Mouse (Mus musculus) hindbrain, embryonic 10.5 days (tissue): ENCODE data around the gene Rap1a. TPM values are rescaled to one million over a fixed set of nuclear protein-coding genes. Genes with fewer than 3 reads are reported as not detected.

Experiments
- DNase-seq: peaks from one replicate; pipeline ENCODE4 v3.0.0-alpha.2; 2017; ENCODE audit warnings: low spot score
- H3K27ac ChIP-seq: fragments of 300-500 bp; sonication (generic); 2 replicates; pipeline ENCODE4 v1.5.1; 2016; ENCODE audit warnings: mild to moderate bottlenecking, moderate library complexity
- H3K27me3 ChIP-seq: fragments of 300-500 bp; sonication (generic); 2 replicates; pipeline ENCODE4 v1.6.1; 2016; ENCODE audit warnings: mild to moderate bottlenecking; ENCODE audit not compliant: poor library complexity, insufficient read depth, severe bottlenecking
- H3K36me3 ChIP-seq: fragments of 300-500 bp; sonication (generic); 2 replicates; pipeline ENCODE4 v1.6.1; 2016; ENCODE audit warnings: mild to moderate bottlenecking, moderate library complexity
- H3K4me1 ChIP-seq: fragments of 300-500 bp; sonication (generic); replicated peaks from 2 replicates; pipeline ENCODE4 v1.6.1; 2016; ENCODE audit warnings: mild to moderate bottlenecking
- H3K4me3 ChIP-seq: fragments of 300-500 bp; sonication (generic); 2 replicates; pipeline ENCODE4 v1.5.1; 2016; ENCODE audit warnings: mild to moderate bottlenecking, moderate library complexity
- H3K9me3 ChIP-seq: fragments of 300-500 bp; sonication (generic); 2 replicates; pipeline ENCODE4 v1.6.1; 2016; ENCODE audit warnings: mild to moderate bottlenecking, moderate library complexity
- WGBS: fragments of 180-500 bp; shearing (Covaris S2); methylation state at CpG from one replicate; pipeline ENCODE4 v1.1.7; 2016; 5-methylcytosine and 5-hydroxymethylcytosine counted together
- polyA plus RNA-seq: library from polyadenylated mRNA; unstranded; fragments of >200 nt; fragmentation: Nextera tagmentation; extraction: Ambion mirVana; gene quantifications from 2 replicates; pipeline ENCODE4 v1.2.1, GENCODE M21; 2016

Gene Rap1a
- polyA plus RNA-seq, 1 experiment from 2014 or later: 66.3 TPM

DNA sequence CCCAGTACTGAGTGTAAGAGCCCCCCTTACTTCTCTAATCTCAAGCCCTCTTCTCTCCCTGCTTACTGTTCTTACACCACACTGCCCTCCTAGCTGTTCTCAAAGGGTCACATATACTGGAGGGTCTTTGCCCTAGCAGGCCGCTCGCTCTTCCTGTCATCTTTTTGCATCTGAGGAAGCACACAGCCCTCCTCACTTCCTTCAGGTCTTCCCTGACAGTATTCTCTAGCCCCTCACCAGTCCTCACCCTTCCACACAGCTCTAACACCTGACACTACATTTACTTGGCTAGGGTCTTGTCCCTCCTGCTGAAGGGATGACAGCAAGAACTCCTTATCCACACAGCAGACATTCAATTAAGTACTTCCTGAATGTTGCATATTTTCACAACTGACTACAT lies 2.4 kb downstream of the Rap1a start:
- no peaks in the 10 kb centered on the region for H3K27me3 ChIP-seq
- WGBS: 89% methylated on average over 2 of the region's 2 CpGs
- no peaks in the 10 kb centered on the region for H3K36me3 ChIP-seq
- no peaks in the 10 kb centered on the region for H3K9me3 ChIP-seq
- no peak overlapping the region for H3K27ac ChIP-seq
- H3K4me3 ChIP-seq: no peak overlapping the region
- no peak for DNase-seq
- peaks cover 27% of the 10 kb centered on the region for H3K4me1 ChIP-seq

DNA sequence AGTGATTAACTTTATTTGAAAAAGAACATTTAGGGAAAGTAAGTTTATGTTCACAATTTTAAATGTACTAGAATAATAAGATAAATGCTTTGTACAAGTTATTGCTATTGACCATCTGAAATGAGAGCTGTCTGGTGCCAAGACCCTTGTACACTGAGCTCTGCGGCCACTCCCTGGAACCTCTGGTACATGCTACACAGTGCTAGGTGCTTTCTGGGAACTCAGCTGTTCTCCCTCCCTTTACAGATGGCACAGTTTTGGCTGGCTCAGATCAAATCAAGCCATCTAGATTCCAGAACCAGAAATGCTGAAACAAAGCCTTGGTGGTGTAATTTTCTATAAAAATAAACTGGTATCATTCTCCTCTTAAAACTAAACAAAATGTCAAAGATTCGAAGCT lies 3.7 kb downstream of the Rap1a start:
- DNase-seq: no peak
- Histone ChIP-seq H3K27ac (no peak overlapping the region), H3K4me3 (no peak overlapping the region), H3K27me3 (no peaks in the 10 kb centered on the region), H3K4me1 (peaks cover 27% of the 10 kb centered on the region), H3K36me3 (0 out of 2 replicates have a peak, but pooled peaks cover 4% of the 10 kb centered on the region), H3K9me3 (no peaks in the 10 kb centered on the region)
- WGBS: 86% methylated on average over 2 of the region's 2 CpGs

DNA sequence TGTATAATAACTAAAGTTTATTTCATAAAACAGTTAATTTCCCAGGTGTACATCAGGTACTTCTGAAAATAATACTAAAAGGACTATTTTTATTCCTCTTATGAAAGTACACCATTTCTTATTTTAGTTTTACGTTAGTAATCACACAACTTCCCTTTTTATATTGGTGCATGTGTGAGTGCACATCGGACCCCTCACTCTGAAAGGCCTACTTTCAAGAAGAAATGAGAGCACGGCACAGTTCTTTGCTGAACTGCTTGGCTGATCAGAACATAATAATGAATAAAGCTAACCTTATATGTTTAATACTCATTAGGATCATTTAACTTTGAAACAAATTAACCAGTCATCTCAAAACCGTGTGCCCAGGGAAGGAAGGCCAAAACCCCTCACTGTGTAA lies 4.4 kb downstream of the Rap1a start:
- no peaks in the 10 kb centered on the region for H3K27me3 ChIP-seq
- H3K4me3 ChIP-seq: no peak overlapping the region
- 90% methylated on average over 4 of the region's 4 CpGs for WGBS
- H3K36me3 ChIP-seq: 0 out of 2 replicates have a peak, but pooled peaks cover 8% of the 10 kb centered on the region
- no peak overlapping the region for H3K27ac ChIP-seq
- H3K4me1 ChIP-seq: peaks cover 26% of the 10 kb centered on the region
- no peaks in the 10 kb centered on the region for H3K9me3 ChIP-seq
- no peak for DNase-seq

DNA sequence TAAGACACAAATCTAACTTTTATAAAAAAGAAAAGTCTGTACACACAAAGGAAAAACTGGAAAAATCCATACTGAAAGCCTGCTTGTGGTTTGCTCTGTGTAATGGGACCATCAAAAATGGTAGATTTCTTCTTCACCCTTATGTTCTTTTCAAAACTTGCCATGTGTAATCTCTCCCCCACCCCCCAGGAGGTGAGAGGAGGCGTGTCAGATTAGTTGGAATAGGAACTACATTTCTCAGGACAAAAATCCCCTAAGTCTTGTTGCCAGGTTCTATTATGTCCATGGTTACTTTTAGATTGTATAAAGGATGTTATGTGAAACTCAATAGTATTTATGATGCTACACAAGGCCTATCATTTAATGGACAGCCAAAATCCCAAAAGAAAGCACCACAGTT lies 6.8 kb downstream of the Rap1a start:
- Histone ChIP-seq H3K36me3 (peaks cover 28% of the 10 kb centered on the region), H3K9me3 (no peaks in the 10 kb centered on the region), H3K27ac (no peak overlapping the region), H3K4me3 (no peak overlapping the region), H3K4me1 (peaks cover 11% of the 10 kb centered on the region), H3K27me3 (no peaks in the 10 kb centered on the region)
- DNase-seq: no peak
- 85% methylated on average over 1 of the region's 1 CpGs for WGBS

DNA sequence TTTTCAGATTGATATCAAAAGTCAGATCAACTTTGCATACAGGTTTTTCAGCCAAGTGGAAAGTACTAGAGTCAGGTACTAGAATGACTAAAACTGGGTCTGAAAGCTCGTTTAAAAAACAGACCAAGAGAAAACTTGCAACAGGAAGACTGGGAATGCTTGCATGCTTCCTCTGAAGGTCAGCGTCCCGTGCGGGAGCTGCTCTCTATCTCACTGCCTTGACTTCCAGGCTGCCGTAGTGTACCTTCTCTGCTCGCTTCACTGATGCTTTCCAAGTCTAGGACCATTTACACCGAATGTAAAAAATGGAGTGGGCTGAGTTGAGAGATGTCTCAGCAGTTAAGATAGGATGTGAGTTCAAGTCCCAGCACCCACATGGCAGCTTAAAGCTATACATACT lies 8.8 kb downstream of the Rap1a start:
- H3K27ac ChIP-seq: no peak overlapping the region
- H3K4me3 ChIP-seq: no peak overlapping the region
- H3K27me3 ChIP-seq: no peaks in the 10 kb centered on the region
- peaks cover 45% of the 10 kb centered on the region for H3K36me3 ChIP-seq
- no peak for DNase-seq
- 94% methylated on average over 7 of the region's 7 CpGs for WGBS
- no peaks in the 10 kb centered on the region for H3K9me3 ChIP-seq
- H3K4me1 ChIP-seq: no peaks in the 10 kb centered on the region

DNA sequence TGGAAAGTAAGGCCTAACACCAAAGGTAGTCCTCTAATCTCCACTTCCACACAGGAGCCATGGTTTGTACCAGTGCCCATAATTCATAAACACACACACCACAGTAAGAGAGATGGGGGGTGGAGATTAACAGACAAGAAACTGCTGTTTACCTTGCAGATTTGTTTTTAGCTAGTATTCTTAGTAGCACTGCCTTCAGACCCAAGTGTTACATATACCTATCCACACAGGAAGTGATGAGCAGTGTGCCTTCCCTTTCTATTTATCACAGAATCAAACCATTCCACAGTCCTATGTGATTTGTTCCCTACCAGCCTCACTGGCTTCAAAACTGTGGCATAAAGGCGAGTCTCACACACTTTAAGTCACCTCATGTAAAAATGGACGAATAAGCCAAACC lies 10.0 kb downstream of the Rap1a start:
- H3K4me3 ChIP-seq: no peak overlapping the region
- no peaks in the 10 kb centered on the region for H3K9me3 ChIP-seq
- 94% methylated on average over 2 of the region's 2 CpGs for WGBS
- H3K27me3 ChIP-seq: no peaks in the 10 kb centered on the region
- no peaks in the 10 kb centered on the region for H3K4me1 ChIP-seq
- H3K36me3 ChIP-seq: peaks cover 55% of the 10 kb centered on the region
- no peak overlapping the region for H3K27ac ChIP-seq
- DNase-seq: no peak

DNA sequence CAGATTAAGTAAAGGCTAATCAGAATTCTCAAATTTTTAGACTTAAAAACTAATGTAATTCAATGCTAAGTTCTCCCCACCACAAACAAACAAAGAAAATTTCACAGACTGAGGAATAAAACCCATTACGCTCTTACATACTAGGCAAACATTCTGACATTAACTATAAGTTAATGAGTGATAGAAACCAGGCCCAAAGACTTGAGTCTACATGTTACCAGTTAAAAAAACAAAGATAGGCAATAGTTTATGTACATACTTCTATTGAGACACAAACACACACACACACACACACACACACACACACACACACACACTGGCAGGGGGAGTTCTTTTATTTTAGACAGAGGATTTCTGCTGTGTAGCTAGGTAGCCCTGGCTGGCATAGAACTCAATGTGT lies 10.8 kb downstream of the Rap1a start:
- H3K27ac ChIP-seq: no peak overlapping the region
- no peaks in the 10 kb centered on the region for H3K4me1 ChIP-seq
- no peaks in the 10 kb centered on the region for H3K27me3 ChIP-seq
- no peak for DNase-seq
- 97% methylated on average over 1 of the region's 1 CpGs for WGBS
- H3K4me3 ChIP-seq: no peak overlapping the region
- peaks cover 55% of the 10 kb centered on the region for H3K36me3 ChIP-seq
- H3K9me3 ChIP-seq: no peaks in the 10 kb centered on the region

DNA sequence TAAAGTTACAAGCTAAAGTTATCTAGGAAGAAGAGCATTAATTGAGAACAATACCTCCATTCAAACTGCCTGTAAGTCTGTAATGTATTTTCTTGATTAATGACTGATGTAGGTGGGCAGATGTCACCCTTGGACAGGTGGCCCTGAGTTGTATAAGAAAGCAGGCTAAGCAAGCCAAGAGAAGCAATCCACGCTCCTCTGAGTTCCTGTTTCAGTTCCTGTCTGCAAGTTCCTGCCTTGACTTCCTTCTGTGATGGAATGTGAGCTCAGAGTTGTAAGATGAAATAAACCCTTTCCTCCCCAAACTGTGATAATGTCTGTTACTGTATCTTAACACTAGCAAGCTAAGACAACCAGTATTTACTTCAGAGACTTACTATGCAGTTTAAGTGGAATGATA lies 11.4 kb downstream of the Rap1a start:
- no peak overlapping the region for H3K4me3 ChIP-seq
- H3K27ac ChIP-seq: no peak overlapping the region
- H3K4me1 ChIP-seq: no peaks in the 10 kb centered on the region
- H3K36me3 ChIP-seq: peaks cover 55% of the 10 kb centered on the region
- DNase-seq: no peak
- H3K9me3 ChIP-seq: no peaks in the 10 kb centered on the region
- H3K27me3 ChIP-seq: no peaks in the 10 kb centered on the region
- WGBS: 90% methylated on average over 1 of the region's 1 CpGs

DNA sequence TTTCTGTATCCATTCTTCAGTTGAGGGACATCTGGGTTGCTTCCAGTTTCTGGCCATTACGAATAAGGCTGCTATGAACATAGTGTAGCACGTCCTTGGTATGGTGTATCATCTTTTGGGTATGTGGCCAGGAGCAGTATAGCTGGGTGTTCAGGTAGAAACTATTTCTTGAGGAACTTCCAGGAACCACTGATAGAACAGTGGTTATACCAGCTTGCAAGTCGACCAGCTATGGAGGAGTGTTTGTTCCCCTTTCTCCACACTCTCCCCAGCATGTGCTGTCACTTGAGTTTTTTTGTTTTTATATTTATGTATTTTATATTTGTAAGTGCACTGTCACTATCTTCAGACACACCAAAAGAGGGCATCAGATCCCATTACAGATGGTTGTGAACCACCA lies 13.8 kb downstream of the Rap1a start:
- peaks cover 50% of the 10 kb centered on the region for H3K36me3 ChIP-seq
- no peak for DNase-seq
- H3K27me3 ChIP-seq: no peaks in the 10 kb centered on the region
- H3K27ac ChIP-seq: no peak overlapping the region
- no peaks in the 10 kb centered on the region for H3K9me3 ChIP-seq
- H3K4me3 ChIP-seq: no peak overlapping the region
- WGBS: 95% methylated on average over 3 of the region's 3 CpGs
- H3K4me1 ChIP-seq: peaks cover 16% of the 10 kb centered on the region

DNA sequence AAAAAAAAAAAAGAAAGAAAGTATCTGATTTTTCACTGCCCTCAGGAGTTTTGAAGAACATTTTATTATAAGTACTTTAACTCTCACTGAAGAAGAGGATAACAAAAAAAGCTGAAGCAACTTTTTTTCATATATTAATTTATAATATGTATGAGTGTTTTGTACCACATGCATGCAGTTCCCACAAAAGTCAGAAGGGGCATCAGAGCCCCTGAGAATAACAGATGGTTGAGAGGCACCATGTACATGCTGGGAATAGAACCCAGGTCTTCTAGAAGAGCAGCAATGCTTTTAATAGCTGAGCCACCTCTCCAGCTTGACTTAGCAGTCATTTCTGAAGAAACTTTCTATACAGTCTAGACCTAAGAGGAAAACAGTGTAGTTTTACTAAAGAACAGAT lies 15.3 kb downstream of the Rap1a start:
- H3K36me3 ChIP-seq: peaks cover 38% of the 10 kb centered on the region
- no peaks in the 10 kb centered on the region for H3K9me3 ChIP-seq
- no peak overlapping the region for H3K27ac ChIP-seq
- no peaks in the 10 kb centered on the region for H3K27me3 ChIP-seq
- DNase-seq: no peak
- H3K4me1 ChIP-seq: peaks cover 18% of the 10 kb centered on the region
- no peak overlapping the region for H3K4me3 ChIP-seq

DNA sequence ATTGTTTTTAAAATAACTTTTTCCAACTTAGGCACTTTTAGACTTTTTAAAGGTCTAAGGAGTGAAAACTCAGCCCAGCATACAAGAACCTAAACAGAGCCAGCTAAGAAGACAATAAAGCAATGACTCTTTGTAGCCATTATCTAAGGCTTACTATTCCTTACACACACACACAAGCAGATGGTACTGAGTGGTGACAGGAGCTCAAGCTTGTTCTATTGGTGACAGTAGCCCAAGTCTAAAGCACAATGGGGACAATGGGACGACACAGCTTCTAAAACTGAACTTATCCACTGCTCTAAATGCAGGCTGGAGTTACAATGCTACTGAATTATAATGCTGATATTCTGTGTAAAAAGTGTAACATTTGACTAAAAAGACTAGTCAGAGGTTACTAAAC lies 17.3 kb downstream of the Rap1a start:
- Histone ChIP-seq H3K9me3 (no peaks in the 10 kb centered on the region), H3K4me1 (peaks cover 18% of the 10 kb centered on the region), H3K27me3 (no peaks in the 10 kb centered on the region), H3K4me3 (no peak overlapping the region), H3K36me3 (peaks cover 22% of the 10 kb centered on the region), H3K27ac (0 out of 2 replicates have a peak overlapping the region, but pooled peaks have one; percentile 51)
- WGBS: 24% methylated on average over 1 of the region's 1 CpGs
- DNase-seq: no peak

DNA sequence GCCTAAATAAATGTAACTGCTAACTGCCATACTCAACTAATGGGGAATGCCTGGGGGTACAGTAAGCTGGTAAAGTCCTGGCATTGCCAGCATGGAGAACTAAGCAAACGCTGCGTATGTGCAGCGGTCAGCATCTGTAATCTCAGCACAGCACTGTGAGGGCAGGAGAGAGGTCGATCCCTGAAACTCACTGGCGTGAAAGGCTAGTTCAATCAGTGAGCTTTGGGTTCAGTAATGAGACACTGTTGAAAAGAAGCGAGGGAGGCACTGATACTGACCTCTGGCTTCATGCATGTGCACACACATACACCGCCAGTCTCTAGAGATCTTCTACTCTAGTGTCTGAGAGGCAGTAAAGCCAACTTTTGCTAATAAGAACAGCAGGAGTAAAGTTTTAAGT lies 18.7 kb downstream of the Rap1a start:
- no peak overlapping the region for H3K27ac ChIP-seq
- no peaks in the 10 kb centered on the region for H3K27me3 ChIP-seq
- peaks cover 18% of the 10 kb centered on the region for H3K4me1 ChIP-seq
- no peaks in the 10 kb centered on the region for H3K9me3 ChIP-seq
- H3K36me3 ChIP-seq: peaks cover 11% of the 10 kb centered on the region
- no peak for DNase-seq
- no peak overlapping the region for H3K4me3 ChIP-seq
- WGBS: 60% methylated on average over 7 of the region's 7 CpGs

DNA sequence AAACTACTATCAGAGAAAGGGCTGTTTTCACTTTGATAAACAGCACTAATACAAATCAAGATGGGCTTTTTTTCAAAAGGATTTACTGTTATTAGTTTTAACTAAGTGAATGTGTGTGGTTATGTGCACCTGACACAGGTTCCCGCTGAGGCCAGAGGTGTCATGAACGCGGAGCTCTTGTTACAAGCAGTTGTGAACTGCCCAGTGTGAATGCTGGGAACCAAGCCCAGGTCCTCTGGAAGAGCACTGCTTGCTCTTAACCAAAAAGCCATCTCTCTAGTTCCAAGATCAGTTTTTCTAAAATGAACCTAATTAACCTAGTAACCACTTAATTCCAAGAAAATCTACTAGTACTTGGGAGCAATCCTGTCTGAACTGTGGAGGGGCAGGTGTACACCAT lies 23.1 kb downstream of the Rap1a start:
- Histone ChIP-seq H3K27me3 (no peaks in the 10 kb centered on the region), H3K4me3 (no peak overlapping the region), H3K27ac (no peak overlapping the region), H3K9me3 (no peaks in the 10 kb centered on the region), H3K4me1 (peaks cover 7% of the 10 kb centered on the region), H3K36me3 (no peaks in the 10 kb centered on the region)
- no peak for DNase-seq
- 93% methylated on average over 3 of the region's 3 CpGs for whole genome bisulfite sequencing

DNA sequence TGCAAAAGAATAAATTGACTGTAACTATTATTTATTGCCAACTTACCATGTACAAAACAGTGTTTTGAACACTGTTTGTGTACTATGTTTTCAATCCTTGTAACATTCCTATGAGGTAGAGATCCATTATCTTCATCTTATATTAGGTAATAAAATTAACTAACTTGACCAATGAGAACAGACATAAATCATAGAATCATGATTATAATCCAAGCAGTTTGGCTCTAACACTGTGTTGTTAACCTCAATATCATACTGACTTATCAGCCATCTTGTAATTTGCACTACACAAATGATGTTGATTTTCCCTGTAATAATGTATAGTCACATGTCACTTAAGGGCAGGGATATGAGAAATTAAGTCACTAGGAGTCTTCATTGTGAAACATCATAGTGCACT lies 26.6 kb downstream of the Rap1a start:
- H3K4me3 ChIP-seq: no peak overlapping the region
- no peaks in the 10 kb centered on the region for H3K27me3 ChIP-seq

More for the DNA sequence above, 26.6 kb downstream of the Rap1a start:
- DNase-seq: no peak
- Histone ChIP-seq H3K9me3 (no peaks in the 10 kb centered on the region), H3K36me3 (no peaks in the 10 kb centered on the region), H3K4me1 (no peaks in the 10 kb centered on the region), H3K27ac (no peak overlapping the region)
